Mouse (Mus musculus) liver, embryonic 14.5 days (tissue): ENCODE measurements around the gene Hist1h2bb.

Experiments
- CTCF ChIP-seq: IDR thresholded peaks from 2 replicates; pipeline ENCODE4 v1.5.1; 2016; ENCODE audit warnings: antibody characterized with exemption, low read depth, control low read depth
- EP300 ChIP-seq: IDR thresholded peaks from 2 replicates; pipeline ENCODE4 v1.6.1; 2016; ENCODE audit warnings: antibody characterized with exemption, low read depth

DNA sequence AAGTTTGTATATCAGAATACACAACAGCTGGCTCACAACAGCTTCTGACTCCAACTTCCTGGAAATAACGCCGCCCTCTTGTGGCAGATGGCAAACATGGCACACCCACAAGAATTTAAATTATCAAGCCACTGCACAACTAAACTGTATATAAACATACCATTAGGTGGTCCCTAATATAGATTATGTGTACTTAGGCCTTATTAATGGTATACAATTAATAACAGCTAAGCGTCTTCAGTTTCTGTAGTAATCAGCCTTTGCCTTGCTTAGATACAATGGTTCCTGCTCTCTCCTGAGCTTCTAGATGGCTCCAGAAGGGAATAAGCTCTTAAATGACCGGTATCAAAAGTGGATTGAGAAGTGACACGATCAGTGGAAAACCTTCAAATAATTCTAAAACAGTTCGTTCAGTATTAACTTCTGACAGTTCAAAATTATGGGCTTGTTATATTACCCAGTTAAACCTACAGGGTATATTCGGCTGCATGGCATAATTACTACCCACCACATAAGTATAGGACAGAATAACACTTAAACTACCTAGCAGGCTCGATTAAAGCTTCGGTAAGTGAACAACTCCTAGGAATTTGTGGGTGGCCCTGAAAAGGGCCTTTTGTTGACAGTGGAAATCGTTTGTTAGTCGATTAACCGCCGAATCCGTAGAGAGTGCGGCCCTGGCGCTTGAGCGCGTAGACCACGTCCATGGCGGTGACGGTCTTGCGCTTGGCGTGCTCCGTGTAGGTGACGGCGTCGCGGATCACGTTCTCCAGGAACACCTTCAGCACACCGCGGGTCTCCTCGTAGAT lies 48.8 kb upstream of the Hist1h2bb start:
- TF ChIP-seq CTCF (peak; percentile 83), EP300 (peak; percentile 46)
